Mouse (Mus musculus) neural tube, embryonic 11.5 days (tissue): Measurements from ENCODE around the gene Tnfrsf17. TPM values are rescaled to one million over a fixed set of nuclear protein-coding genes. Genes with fewer than 3 reads are reported as not detected.
"Not testable (repeated sequence)": the region's sequence is repeated elsewhere in the genome, so short reads cannot be mapped to it uniquely, and the experiment has no call there.

Experiments
- ATAC-seq: fragments of 200-750 bp; cut with Nextera tagmentation; 2 replicates; pipeline ENCODE4 v1.8.0; 2017; ENCODE audit warnings: moderate number of reproducible peaks, mild to moderate bottlenecking, moderate TSS enrichment, moderate library complexity; ENCODE audit not compliant: insufficient read depth, low FRiP score, low TSS enrichment
- DNase-seq: peaks from one replicate; pipeline ENCODE4 v3.0.0-alpha.2; 2015; ENCODE audit warnings: low spot score
- H3K27ac ChIP-seq: fragments of 300-500 bp; sonication (generic); 2 replicates; pipeline ENCODE4 v1.5.1; 2014; ENCODE audit warnings: low read depth, mild to moderate bottlenecking, low read length
- H3K27me3 ChIP-seq: fragments of 300-500 bp; sonication (generic); 2 replicates; pipeline ENCODE4 v1.6.1; 2014; ENCODE audit warnings: mild to moderate bottlenecking, low read length, mixed read lengths; ENCODE audit not compliant: control insufficient read depth, insufficient read depth
- H3K36me3 ChIP-seq: fragments of 300-500 bp; sonication (generic); 2 replicates; pipeline ENCODE4 v1.6.1; 2014; ENCODE audit warnings: mild to moderate bottlenecking, low read length, moderate library complexity, mixed read lengths; ENCODE audit not compliant: control insufficient read depth, insufficient read depth
- H3K4me1 ChIP-seq: fragments of 300-500 bp; sonication (generic); 2 replicates; pipeline ENCODE4 v1.6.1; 2014; ENCODE audit warnings: low read length, mixed read lengths; ENCODE audit not compliant: control insufficient read depth, insufficient read depth
- H3K4me2 ChIP-seq: fragments of 300-500 bp; sonication (generic); 2 replicates; pipeline ENCODE4 v1.6.1; 2014; ENCODE audit warnings: low read depth, mild to moderate bottlenecking, moderate library complexity
- H3K4me3 ChIP-seq: fragments of 300-500 bp; sonication (generic); 2 replicates; pipeline ENCODE4 v1.5.1; 2014; ENCODE audit warnings: low read depth, low read length
- H3K9ac ChIP-seq: fragments of 300-500 bp; sonication (generic); 2 replicates; pipeline ENCODE4 v1.6.1; 2014; ENCODE audit warnings: mild to moderate bottlenecking, low read length
- H3K9me3 ChIP-seq: fragments of 300-500 bp; sonication (generic); 2 replicates; pipeline ENCODE4 v1.6.1; 2016; ENCODE audit warnings: low read length; ENCODE audit not compliant: control insufficient read depth
- WGBS: fragments of 180-500 bp; shearing (Covaris S2); extraction: QIAGEN DNeasy Blood & Tissue Kit; methylation state at CpG from one replicate; pipeline ENCODE4 v1.1.7; 2014; 5-methylcytosine and 5-hydroxymethylcytosine counted together
- polyA plus RNA-seq: library from polyadenylated mRNA; unstranded; fragments of >200 nt; fragmentation: Nextera tagmentation; extraction: Ambion mirVana; gene quantifications from 2 replicates; pipeline ENCODE4 v1.2.1, GENCODE M21; 2014

Tnfrsf17 gene
- polyA plus RNA-seq, 1 experiment from 2014 or later: not detected

DNA sequence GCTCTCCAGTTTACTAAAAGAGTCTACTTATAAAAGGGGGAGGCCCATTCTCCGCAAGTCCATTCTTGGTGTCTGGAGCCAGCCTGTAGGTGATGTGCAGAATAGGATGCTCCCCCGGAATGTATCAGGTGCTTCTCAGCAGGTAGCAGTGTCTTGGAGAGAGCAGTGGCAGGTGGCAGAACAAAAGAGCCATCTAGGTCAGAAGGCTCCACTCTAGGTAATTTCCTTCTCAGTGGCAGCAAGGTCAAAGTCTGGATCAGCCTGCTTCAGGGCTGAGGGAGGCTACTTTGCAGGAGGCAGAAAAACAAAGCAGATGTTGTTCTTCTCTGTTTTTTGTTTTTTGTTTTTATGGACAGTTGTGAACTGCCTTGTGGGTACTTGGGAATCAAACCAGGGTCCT is 47.0 kb downstream of the Tnfrsf17 start:
- not testable (repeated sequence) for H3K27ac ChIP-seq, ATAC-seq, H3K9ac ChIP-seq, H3K9me3 ChIP-seq, H3K4me1 ChIP-seq, H3K27me3 ChIP-seq, H3K4me2 ChIP-seq, DNase-seq, H3K36me3 ChIP-seq, H3K4me3 ChIP-seq
- 67% methylated on average over 2 of the region's 2 CpGs for WGBS

DNA sequence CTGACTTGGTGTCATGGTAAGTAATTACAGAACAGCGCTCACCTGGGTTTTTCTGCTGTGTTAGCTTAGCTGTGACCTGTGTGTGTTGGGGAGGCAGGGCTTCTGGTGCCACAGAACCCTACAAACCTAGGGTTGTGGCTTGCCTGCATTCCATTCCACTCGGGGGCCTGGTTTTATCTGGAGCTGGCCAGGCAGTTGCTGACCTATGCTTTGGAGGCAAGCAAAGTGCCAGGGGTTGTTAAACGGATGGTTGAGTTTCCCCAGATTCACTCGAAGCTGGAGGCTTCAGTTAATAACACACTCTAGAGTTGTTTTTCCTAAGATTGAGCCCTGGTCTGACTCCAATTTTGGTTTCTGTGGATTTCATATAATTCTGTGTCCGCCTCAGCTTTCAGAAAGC is 52.0 kb downstream of the Tnfrsf17 start:
- Histone ChIP-seq H3K9ac (no peak overlapping the region), H3K9me3 (no peaks in the 10 kb centered on the region), H3K27ac (no peak overlapping the region), H3K4me1 (peaks cover 2% of the 10 kb centered on the region; the same call in 1 of the 2 replicates), H3K4me3 (no peak overlapping the region), H3K36me3 (no peaks in the 10 kb centered on the region), H3K4me2 (no peak overlapping the region), H3K27me3 (no peaks in the 10 kb centered on the region)
- no peak for DNase-seq
- ATAC-seq: no peak
- WGBS: 85% methylated on average over 5 of the region's 5 CpGs

DNA sequence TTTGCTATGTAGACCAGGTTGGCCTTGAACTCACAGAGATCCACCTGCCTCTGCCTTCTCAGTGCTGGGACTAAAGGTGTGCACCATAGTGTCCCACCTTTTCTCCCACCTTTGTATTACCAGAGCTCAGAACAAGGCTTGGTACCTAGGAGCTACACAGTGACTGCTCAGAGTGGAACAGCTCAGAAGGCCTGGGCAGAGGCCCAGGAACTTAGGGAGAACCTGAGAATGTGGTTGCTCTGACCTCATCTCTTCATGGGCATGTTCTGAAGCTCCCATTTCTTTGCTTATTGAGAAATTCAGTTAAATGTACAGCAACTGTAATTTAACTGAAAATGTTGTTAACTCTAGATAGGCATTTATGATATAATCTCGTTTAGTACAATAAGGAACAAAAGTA is 53.2 kb downstream of the Tnfrsf17 start:
- no peak overlapping the region for H3K4me3 ChIP-seq
- ATAC-seq (no peak), DNase-seq (no peak)
- WGBS: 60% methylated on average over 1 of the region's 1 CpGs
- H3K36me3 ChIP-seq: no peaks in the 10 kb centered on the region
- peaks cover 2% of the 10 kb centered on the region; the same call in 1 of the 2 replicates for H3K4me1 ChIP-seq
- no peak overlapping the region for H3K4me2 ChIP-seq
- no peaks in the 10 kb centered on the region for H3K27me3 ChIP-seq
- H3K27ac ChIP-seq: no peak overlapping the region
- no peak overlapping the region for H3K9ac ChIP-seq
- no peaks in the 10 kb centered on the region for H3K9me3 ChIP-seq

DNA sequence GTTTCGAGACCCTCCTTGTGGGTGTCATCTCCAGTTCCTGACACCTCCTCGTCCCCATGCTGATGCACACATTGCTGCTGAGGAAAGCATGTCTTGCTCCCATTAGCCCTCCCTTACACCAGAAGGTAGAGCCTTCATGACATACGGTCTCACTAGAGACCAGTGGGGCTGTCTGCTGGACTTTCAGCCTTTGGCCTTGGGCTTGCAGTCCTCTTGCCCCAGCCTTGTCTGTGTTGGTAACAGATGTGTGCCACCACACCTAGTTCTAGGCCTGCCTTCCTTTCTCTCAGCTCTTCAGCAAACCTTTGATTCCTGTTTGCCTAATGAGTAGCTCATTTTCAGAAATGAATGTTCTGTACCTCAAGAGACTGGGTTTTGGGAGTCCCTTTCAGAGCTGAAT is 54.8 kb downstream of the Tnfrsf17 start:
- DNase-seq: no peak

DNA sequence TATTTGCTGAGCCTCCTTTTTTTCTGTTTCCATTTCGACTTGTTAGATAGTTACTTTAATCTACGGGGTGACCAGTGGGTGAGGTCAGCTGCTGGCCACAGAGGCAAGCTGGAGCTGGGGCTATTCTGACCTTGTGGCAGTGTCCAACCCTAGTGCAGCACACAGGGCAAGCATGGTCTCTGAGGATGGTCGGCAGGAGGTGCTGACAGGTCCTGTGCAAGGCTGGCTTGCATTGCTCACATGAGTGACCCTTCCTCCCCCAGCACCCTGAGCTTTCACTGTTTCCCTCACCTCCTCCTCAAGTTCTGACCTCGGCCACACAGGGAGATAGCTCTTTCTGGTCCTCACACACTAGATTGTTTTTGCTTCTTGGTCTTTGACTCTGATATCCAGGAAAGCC is 55.5 kb downstream of the Tnfrsf17 start:
- H3K27ac ChIP-seq: no peak overlapping the region
- H3K4me3 ChIP-seq: no peak overlapping the region
- no peaks in the 10 kb centered on the region for H3K9me3 ChIP-seq
- DNase-seq: no peak
- WGBS: 84% methylated on average over 4 of the region's 4 CpGs
- no peak overlapping the region for H3K4me2 ChIP-seq
- no peaks in the 10 kb centered on the region for H3K27me3 ChIP-seq
- no peak for ATAC-seq
- peaks cover 2% of the 10 kb centered on the region; the same call in 1 of the 2 replicates for H3K4me1 ChIP-seq
- H3K36me3 ChIP-seq: no peaks in the 10 kb centered on the region
- no peak overlapping the region for H3K9ac ChIP-seq

More for the DNA sequence above, 54.8 kb downstream of the Tnfrsf17 start:
- ATAC-seq: no peak
- Histone ChIP-seq H3K9me3 (no peaks in the 10 kb centered on the region), H3K4me2 (no peak overlapping the region), H3K36me3 (no peaks in the 10 kb centered on the region), H3K4me3 (no peak overlapping the region), H3K27me3 (no peaks in the 10 kb centered on the region), H3K27ac (no peak overlapping the region), H3K9ac (no peak overlapping the region), H3K4me1 (peaks cover 2% of the 10 kb centered on the region; the same call in 1 of the 2 replicates)
- 83% methylated on average over 3 of the region's 3 CpGs for WGBS

DNA sequence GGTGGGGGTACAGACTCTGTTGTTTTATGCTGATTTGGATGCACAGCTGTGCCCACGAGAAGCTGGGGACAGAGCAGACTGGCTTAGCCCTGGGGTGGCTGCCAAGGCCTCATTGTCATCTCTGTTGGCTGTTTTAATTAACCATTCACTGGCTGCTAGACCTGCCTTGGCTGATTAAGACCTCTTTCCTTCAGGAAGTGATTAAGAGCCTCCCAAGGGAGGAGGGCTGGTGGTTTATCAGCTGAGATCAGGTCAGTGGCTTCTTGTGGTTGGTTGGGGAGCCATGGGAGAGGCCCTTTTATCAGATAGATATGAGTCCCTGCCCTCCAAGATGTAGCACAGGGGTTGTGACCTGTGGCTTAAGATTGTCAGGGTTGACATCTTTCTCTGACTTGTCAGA is 56.0 kb downstream of the Tnfrsf17 start:
- H3K9me3 ChIP-seq: no peaks in the 10 kb centered on the region
- 0 out of 2 replicates have a peak, but pooled peaks have one; percentile 31 for ATAC-seq
- H3K36me3 ChIP-seq: no peaks in the 10 kb centered on the region
- H3K27ac ChIP-seq: no peak overlapping the region
- no peak overlapping the region for H3K4me2 ChIP-seq
- no peak overlapping the region for H3K4me3 ChIP-seq
- no peak overlapping the region for H3K9ac ChIP-seq
- DNase-seq: no peak
- WGBS: 33% methylated on average over 1 of the region's 1 CpGs
- H3K27me3 ChIP-seq: no peaks in the 10 kb centered on the region
- H3K4me1 ChIP-seq: peaks cover 2% of the 10 kb centered on the region; the same call in 1 of the 2 replicates

Other genes with a start within 250 kb of the Tnfrsf17 start
- gene Litaf, start 247.7 kb upstream of the Tnfrsf17 start, polyA plus RNA-seq: 59.3 and 61.0 TPM in 2 replicates
- 32.5 and 34.8 TPM in 2 replicates for gene Txndc11, start 179.2 kb upstream of the Tnfrsf17 start, polyA plus RNA-seq
- gene Zc3h7a, start 137.4 kb upstream of the Tnfrsf17 start, polyA plus RNA-seq: 93.5 and 95.3 TPM in 2 replicates
- 244 TPM in 2 replicates for gene Rsl1d1, start 110.5 kb upstream of the Tnfrsf17 start, polyA plus RNA-seq
- gene Gspt1, start 59.5 kb upstream of the Tnfrsf17 start, polyA plus RNA-seq: 101 and 103 TPM in 2 replicates
- gene Snx29, start 9.1 kb downstream of the Tnfrsf17 start, polyA plus RNA-seq: 9.7 and 10.6 TPM in 2 replicates